Mouse (Mus musculus) myocyte (in vitro differentiated cells): Measurements from ENCODE around the gene Mark4. TPM values are rescaled to one million over a fixed set of nuclear protein-coding genes. Genes with fewer than 3 reads are reported as not detected.

Source experiments
- H3K27me3 ChIP-seq: one replicate; pipeline ENCODE4 v1.6.1; 2011; ENCODE audit not compliant: control insufficient read depth, insufficient read depth, insufficient read length
- H3K36me3 ChIP-seq: one replicate; pipeline ENCODE4 v1.6.1; 2011; ENCODE audit not compliant: control insufficient read depth, insufficient read depth
- H3K4me2 ChIP-seq: one replicate; pipeline ENCODE4 v1.6.1; 2011; ENCODE audit warnings: low read depth, control low read depth
- H3K4me3 ChIP-seq: one replicate; pipeline ENCODE4 v1.5.1; 2011; ENCODE audit warnings: mild to moderate bottlenecking, control low read depth, moderate library complexity
- H3K79me2 ChIP-seq: one replicate; pipeline ENCODE4 v1.6.1; 2011; ENCODE audit not compliant: control insufficient read depth, insufficient read depth
- H3ac ChIP-seq: one replicate; pipeline ENCODE4 v1.6.1; 2011; ENCODE audit not compliant: control insufficient read depth, insufficient read length
- CEBPB ChIP-seq: IDR thresholded peaks from 2 replicates; pipeline ENCODE4 v1.6.1; 2011; ENCODE audit warnings: mild to moderate bottlenecking, moderate library complexity; ENCODE audit not compliant: poor library complexity, insufficient read depth, severe bottlenecking
- MAX ChIP-seq: IDR thresholded peaks from one replicate; pipeline ENCODE4 v1.6.1; 2011; ENCODE audit warnings: low read depth, mild to moderate bottlenecking, control low read depth
- MYOD1 ChIP-seq, 3 experiments: IDR thresholded peaks; one replicate each; pipeline ENCODE4 v1.6.1; 2011; ENCODE audit warnings: control low read depth in 2 of 3, low read depth in 2 of 3, mild to moderate bottlenecking in 2 of 3, moderate library complexity in 1 of 3; ENCODE audit not compliant: insufficient read length in 2 of 3, control insufficient read depth in 1 of 3
- MYOG ChIP-seq, 3 experiments: IDR thresholded peaks; one replicate each; pipeline ENCODE4 v1.6.1; 2011; ENCODE audit warnings: control low read depth in 2 of 3, low read depth in 2 of 3, mild to moderate bottlenecking in 2 of 3; ENCODE audit not compliant: insufficient read length in 2 of 3, control insufficient read depth in 1 of 3, insufficient read depth in 1 of 3
- POLR2A ChIP-seq: IDR thresholded peaks from one replicate; pipeline ENCODE4 v1.6.1; 2011; ENCODE audit warnings: low read depth, mild to moderate bottlenecking, control low read depth, moderate library complexity; ENCODE audit not compliant: insufficient read length
- POLR2AphosphoS2 ChIP-seq: IDR thresholded peaks from one replicate; pipeline ENCODE4 v1.6.1; 2011; ENCODE audit warnings: low read depth, control low read depth; ENCODE audit not compliant: insufficient read length
- REST ChIP-seq: IDR thresholded peaks from one replicate; pipeline ENCODE4 v1.6.1; 2011; ENCODE audit warnings: mild to moderate bottlenecking, control low read depth, moderate library complexity; ENCODE audit not compliant: insufficient read depth, insufficient read length
- SRF ChIP-seq: IDR thresholded peaks from one replicate; pipeline ENCODE4 v1.6.1; 2011; ENCODE audit warnings: low read depth; ENCODE audit not compliant: control insufficient read depth, insufficient read length
- TCF12 ChIP-seq: IDR thresholded peaks from one replicate; pipeline ENCODE4 v1.6.1; 2011; ENCODE audit warnings: mild to moderate bottlenecking, control low read depth; ENCODE audit not compliant: poor library complexity, insufficient read depth, severe bottlenecking
- TCF3 ChIP-seq: IDR thresholded peaks from one replicate; pipeline ENCODE4 v1.6.1; 2011; ENCODE audit warnings: low read depth, control low read depth; ENCODE audit not compliant: insufficient read length
- USF1 ChIP-seq: IDR thresholded peaks from one replicate; pipeline ENCODE4 v1.6.1; 2011; ENCODE audit warnings: low read depth, mild to moderate bottlenecking, control low read depth, moderate library complexity
- polyA plus RNA-seq: library from polyadenylated mRNA; unstranded; fragments of >200 nt; fragmentation: generic; extraction: Trizol; gene quantifications from one replicate; pipeline ENCODE4 v1.2.1, GENCODE M21; 2012; ENCODE audit warnings: missing spikeins

Gene Mark4
- polyA plus RNA-seq: 18.2 TPM

GRCm38 (mm10) chr7:19458591-19459111 is at the start of gene Mark4:
Mark4 (minus strand) TSS chr7:19458821.
- Histone ChIP-seq H3ac (peak within 1 kb of the TSS; percentile 93), H3K79me2 (peaks cover 20% of the 10 kb centered on the region), H3K4me3 (peak within 1 kb of the TSS; percentile 64), H3K27me3 (no peaks in the 10 kb centered on the region), H3K4me2 (peak within 1 kb of the TSS; percentile 69), H3K36me3 (no peaks in the 10 kb centered on the region)
- TF ChIP-seq POLR2A (peak; percentile 66), POLR2AphosphoS2 (peak; percentile 34), REST (no peak), TCF3 (no peak), MAX (no peak)

GRCm38 (mm10) chr7:19507612-19507981 is 49.0 kb upstream of the Mark4 start:
- H3K79me2 ChIP-seq: peaks cover 6% of the 10 kb centered on the region
- H3K27me3 ChIP-seq: no peaks in the 10 kb centered on the region
- peak overlapping the region; percentile 41 for H3ac ChIP-seq
- H3K4me3 ChIP-seq: peak overlapping the region; percentile 81
- H3K36me3 ChIP-seq: no peaks in the 10 kb centered on the region
- H3K4me2 ChIP-seq: peak overlapping the region; percentile 84
- TF ChIP-seq MAX (no peak), POLR2AphosphoS2 (no peak), TCF12 (no peak), CEBPB (no peak), SRF (no peak), MYOG (IDR thresholded peaks at IDR 0.05; ENCODE audit: control insufficient read depth in 1 of 3, insufficient read depth in 1 of 3, insufficient read length in 2 of 3, low read depth in 2 of 3) (no peak)

DNA sequence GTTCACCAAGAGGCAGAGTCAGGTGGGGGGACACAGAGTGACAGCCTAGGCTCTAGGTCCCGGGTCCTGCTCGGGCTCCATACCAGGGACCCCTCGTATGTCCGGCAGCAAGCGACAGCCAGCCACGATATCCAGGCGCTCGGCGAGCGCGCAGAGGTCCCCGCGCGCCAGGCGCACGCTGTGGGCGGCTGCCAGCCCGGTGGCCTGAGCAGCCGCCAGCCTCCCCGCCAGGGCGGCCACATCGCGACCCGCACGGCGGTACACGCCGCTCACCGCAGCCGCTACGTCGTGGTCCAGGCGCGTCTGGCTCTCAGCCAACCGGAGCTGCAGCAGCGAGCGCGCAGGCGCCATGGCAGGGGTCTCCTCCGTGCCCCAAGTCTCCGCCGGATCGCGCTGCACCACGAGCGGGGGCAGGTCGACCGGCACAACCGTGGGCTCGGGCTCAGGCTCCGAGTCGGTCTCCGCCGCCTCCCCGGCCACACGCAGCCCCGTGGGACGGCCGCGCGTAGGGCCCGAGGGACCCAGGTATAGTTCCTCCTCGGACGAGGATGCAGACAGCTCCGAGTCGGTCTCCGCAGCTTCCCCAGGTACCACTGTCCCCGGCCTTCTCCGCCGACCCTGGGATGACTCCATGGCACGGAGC is 48.5 kb upstream of the Mark4 start:
- Histone ChIP-seq H3K4me2 (peak overlapping the region; percentile 84), H3ac (peak overlapping the region; percentile 41)

DNA sequence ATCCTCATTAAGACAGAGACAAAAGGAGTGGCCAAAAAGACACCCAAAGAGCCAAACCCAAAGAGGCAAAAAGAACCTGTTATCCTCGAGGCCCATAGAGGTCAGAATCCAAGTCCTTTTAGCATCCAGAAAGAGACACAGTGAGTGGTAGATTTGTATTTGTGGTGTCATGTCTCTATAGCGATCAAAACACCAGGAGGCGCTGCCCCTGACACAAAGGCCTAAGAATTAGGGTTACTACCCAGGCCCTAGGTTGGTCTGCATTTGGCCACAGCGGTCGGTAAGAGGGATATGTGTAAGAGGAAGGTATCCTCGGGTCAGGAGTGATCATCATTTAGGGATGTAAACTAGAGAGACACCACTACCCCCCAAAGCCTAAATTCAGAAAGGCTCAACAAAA is 47.7 kb upstream of the Mark4 start:
- Histone ChIP-seq H3K4me3 (no peak overlapping the region), H3K27me3 (no peaks in the 10 kb centered on the region), H3K4me2 (peak overlapping the region; percentile 84), H3ac (no peak overlapping the region), H3K36me3 (no peaks in the 10 kb centered on the region), H3K79me2 (peaks cover 6% of the 10 kb centered on the region)
- TF ChIP-seq POLR2AphosphoS2: no peak

More for the DNA sequence above, 48.5 kb upstream of the Mark4 start:
- Histone ChIP-seq H3K36me3 (no peaks in the 10 kb centered on the region), H3K79me2 (peaks cover 6% of the 10 kb centered on the region), H3K4me3 (peak overlapping the region; percentile 81), H3K27me3 (no peaks in the 10 kb centered on the region)
- TF ChIP-seq POLR2A: no peak
- TF ChIP-seq MYOD1 (IDR thresholded peaks at IDR 0.05; ENCODE audit: control insufficient read depth in 1 of 3, insufficient read length in 2 of 3, low read depth in 2 of 3): peak in 2 of 3 experiments; percentile 3 to 10
- TF ChIP-seq REST: no peak
- TF ChIP-seq CEBPB: no peak
- no peak for TF ChIP-seq MAX

DNA sequence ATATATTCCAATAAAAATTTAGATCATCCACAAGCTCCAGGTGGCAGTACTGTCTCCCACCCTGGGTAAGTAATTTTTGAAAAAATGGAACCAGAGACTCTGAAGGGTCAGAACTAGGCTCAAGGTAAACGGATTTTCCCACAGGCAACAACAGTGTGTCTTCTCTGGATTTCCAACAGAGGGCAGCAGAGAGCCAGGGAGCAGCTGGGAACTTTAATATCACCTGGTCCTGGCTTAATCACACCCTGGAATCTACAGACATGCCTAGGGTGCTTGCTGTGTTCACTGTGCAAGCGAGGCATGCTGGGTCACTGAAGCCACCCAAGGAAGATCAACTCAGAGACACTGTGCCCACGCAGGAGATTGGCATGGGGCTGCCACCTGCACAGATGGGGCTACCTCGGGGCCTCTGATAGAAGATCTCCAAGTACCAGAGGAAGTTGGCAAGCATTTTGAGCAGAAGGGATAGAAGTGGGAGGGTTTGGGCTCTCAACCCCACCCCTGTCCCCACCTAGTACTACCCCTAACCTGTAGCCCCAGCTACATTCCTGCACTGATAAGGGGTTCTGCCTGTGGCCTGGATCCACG is 45.0 kb upstream of the Mark4 start:
- TF ChIP-seq MAX: no peak
- TF ChIP-seq MYOG (IDR thresholded peaks at IDR 0.05; ENCODE audit: control insufficient read depth in 1 of 3, insufficient read depth in 1 of 3, insufficient read length in 2 of 3, low read depth in 2 of 3): no peak
- no peak for TF ChIP-seq SRF
- no peak for TF ChIP-seq MYOD1 (IDR thresholded peaks at IDR 0.05; ENCODE audit: control insufficient read depth in 1 of 3, insufficient read length in 2 of 3, low read depth in 2 of 3)
- no peaks in the 10 kb centered on the region for H3K27me3 ChIP-seq
- H3K36me3 ChIP-seq: no peaks in the 10 kb centered on the region
- H3K79me2 ChIP-seq: no peaks in the 10 kb centered on the region
- no peak overlapping the region for H3ac ChIP-seq
- no peak overlapping the region for H3K4me3 ChIP-seq
- H3K4me2 ChIP-seq: no peak overlapping the region

- H3K4me3 ChIP-seq: no peak overlapping the region
- no peak overlapping the region for H3ac ChIP-seq
- H3K79me2 ChIP-seq: no peaks in the 10 kb centered on the region
- H3K36me3 ChIP-seq: no peaks in the 10 kb centered on the region
- no peak for TF ChIP-seq POLR2A
- no peak for TF ChIP-seq CEBPB
- TF ChIP-seq MYOG (IDR thresholded peaks at IDR 0.05; ENCODE audit: control insufficient read depth in 1 of 3, insufficient read depth in 1 of 3, insufficient read length in 2 of 3, low read depth in 2 of 3): no peak
- no peak for TF ChIP-seq USF1
- TF ChIP-seq REST: no peak
- H3K4me2 ChIP-seq: no peak overlapping the region
- H3K27me3 ChIP-seq: peaks cover 8% of the 10 kb centered on the region
Observed at GRCm38 (mm10) chr7:19501658-19502057, 43.0 kb upstream of the Mark4 start.
